Mouse (Mus musculus) ES-Bruce4 (cell line): ENCODE results near the gene Dirc2. TPM values are rescaled to one million over a fixed set of nuclear protein-coding genes. Genes with fewer than 3 reads are reported as not detected.

ENCODE experiments used
- H3K27ac ChIP-seq: 2 replicates; pipeline ENCODE4 v1.5.1; 2012; ENCODE audit warnings: low read length, inconsistent platforms; ENCODE audit not compliant: insufficient read depth
- H3K27me3 ChIP-seq: 2 replicates; pipeline ENCODE4 v1.6.1; 2012; ENCODE audit warnings: mild to moderate bottlenecking, low read length, inconsistent platforms; ENCODE audit not compliant: control insufficient read depth, poor library complexity, insufficient read depth, severe bottlenecking
- H3K36me3 ChIP-seq: 2 replicates; pipeline ENCODE4 v1.6.1; 2012; ENCODE audit warnings: inconsistent platforms, mild to moderate bottlenecking, low read length, moderate library complexity; ENCODE audit not compliant: control insufficient read depth, poor library complexity, insufficient read depth, severe bottlenecking
- H3K4me1 ChIP-seq: one replicate; pipeline ENCODE4 v1.8.1; 2011; ENCODE audit warnings: low read length; ENCODE audit not compliant: control insufficient read depth, insufficient read depth
- H3K4me3 ChIP-seq: 2 replicates; pipeline ENCODE4 v1.5.1; 2011; ENCODE audit warnings: low read depth, mild to moderate bottlenecking, low read length
- H3K9ac ChIP-seq: 2 replicates; pipeline ENCODE4 v1.6.1; 2012; ENCODE audit warnings: low read depth, mild to moderate bottlenecking, inconsistent platforms; ENCODE audit not compliant: poor library complexity, severe bottlenecking
- H3K9me3 ChIP-seq: replicated peaks from 2 replicates; pipeline ENCODE4 v1.6.1; 2012; ENCODE audit warnings: mild to moderate bottlenecking, low read length, inconsistent platforms; ENCODE audit not compliant: control insufficient read depth, poor library complexity, insufficient read depth, severe bottlenecking
- CTCF ChIP-seq: IDR thresholded peaks from one replicate; pipeline ENCODE4 v1.8.1; 2011; ENCODE audit warnings: low read depth, low read length
- EP300 ChIP-seq: IDR thresholded peaks from 2 replicates; pipeline ENCODE4 v1.6.1; 2011; ENCODE audit warnings: low read depth, low read length; ENCODE audit not compliant: insufficient read depth
- POLR2A ChIP-seq: IDR thresholded peaks from one replicate; pipeline ENCODE4 v1.8.1; 2011; ENCODE audit warnings: low read length; ENCODE audit not compliant: insufficient read depth
- polyA plus RNA-seq: library from polyadenylated mRNA; stranded (reverse); fragments of >200 nt; gene quantifications from 2 replicates; pipeline ENCODE4 v1.2.4, GENCODE M21; 2011; ENCODE audit warnings: low read depth; ENCODE audit not compliant: missing spikeins, insufficient read depth, insufficient read length

The Dirc2 gene
- polyA plus RNA-seq, 1 experiment: 18.5 TPM

- H3K9me3 ChIP-seq: no peaks in the 10 kb centered on the region
- H3K36me3 ChIP-seq: peaks cover 45% of the 10 kb centered on the region
- TF ChIP-seq CTCF (no peak), POLR2A (no peak), EP300 (no peak)
Measured at GRCm38 (mm10) chr16:35787163-35787562, 18.0 kb upstream of the Dirc2 start.

DNA sequence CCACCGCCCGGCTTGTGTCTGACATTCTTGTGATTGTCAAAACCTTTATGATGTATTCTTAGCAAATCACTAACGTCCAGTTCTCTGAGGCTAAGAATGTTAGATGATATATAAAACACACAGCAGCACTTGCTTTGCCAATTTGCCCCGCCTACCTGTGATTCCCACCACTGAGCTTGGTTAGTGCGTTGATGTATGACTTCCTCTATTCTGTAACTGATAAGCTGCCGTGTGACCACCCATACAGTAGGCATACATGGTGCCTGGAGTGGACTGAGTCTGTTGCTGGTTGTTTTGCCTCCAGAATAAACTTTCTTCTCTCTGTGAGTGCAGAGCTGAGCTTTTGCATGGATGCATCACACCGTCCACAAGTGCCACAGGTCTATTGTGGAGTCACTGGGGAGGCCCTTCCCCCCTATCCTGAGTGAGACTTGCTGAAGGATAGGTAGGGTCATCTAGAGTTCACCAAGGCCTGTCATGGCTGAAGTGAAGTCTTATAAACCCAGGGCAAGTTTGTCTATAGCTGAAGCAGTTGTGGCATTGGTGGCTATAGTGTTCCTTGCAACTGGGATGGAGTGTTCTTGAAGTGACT lies 15.1 kb upstream of the Dirc2 start:
- H3K9me3 ChIP-seq: no peaks in the 10 kb centered on the region
- no peak for TF ChIP-seq CTCF
- TF ChIP-seq POLR2A: no peak
- no peak for TF ChIP-seq EP300
- H3K4me1 ChIP-seq: peaks cover 7% of the 10 kb centered on the region
- peaks cover 27% of the 10 kb centered on the region for H3K36me3 ChIP-seq
- H3K27ac ChIP-seq: no peak overlapping the region
- no peak overlapping the region for H3K4me3 ChIP-seq
- no peaks in the 10 kb centered on the region for H3K27me3 ChIP-seq
- H3K9ac ChIP-seq: no peak overlapping the region

More at GRCm38 (mm10) chr16:35787163-35787562, 18.0 kb upstream of the Dirc2 start:
- Histone ChIP-seq H3K4me3 (no peak overlapping the region), H3K27ac (no peak overlapping the region), H3K9ac (no peak overlapping the region), H3K27me3 (no peaks in the 10 kb centered on the region), H3K4me1 (peaks cover 5% of the 10 kb centered on the region)

DNA sequence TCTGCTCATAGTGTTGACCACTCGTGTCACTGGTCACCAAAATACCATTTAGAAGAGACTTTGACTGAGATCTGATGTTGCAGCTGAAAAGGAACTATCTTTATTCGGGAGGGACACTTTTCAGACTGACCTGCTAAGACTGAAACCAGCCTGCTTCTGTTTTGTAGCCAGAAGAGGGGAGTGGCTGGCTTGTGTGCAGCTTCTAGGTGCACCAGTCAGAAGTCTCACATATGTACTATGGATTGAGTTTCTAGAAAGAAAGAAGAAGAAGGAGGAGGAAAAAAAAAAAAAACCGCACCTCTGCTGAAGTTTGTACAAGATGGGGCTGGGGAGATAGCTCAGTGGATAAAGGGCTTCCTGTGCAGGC lies 14.0 kb upstream of the Dirc2 start:
- Histone ChIP-seq H3K9me3 (no peaks in the 10 kb centered on the region), H3K9ac (no peak overlapping the region), H3K4me1 (peaks cover 7% of the 10 kb centered on the region), H3K27me3 (no peaks in the 10 kb centered on the region), H3K4me3 (no peak overlapping the region), H3K27ac (no peak overlapping the region), H3K36me3 (peaks cover 22% of the 10 kb centered on the region)
- no peak for TF ChIP-seq EP300
- no peak for TF ChIP-seq POLR2A

- Histone ChIP-seq H3K36me3 (peaks cover 17% of the 10 kb centered on the region; the same call in 1 of the 2 replicates), H3K9me3 (no peaks in the 10 kb centered on the region), H3K9ac (no peak overlapping the region), H3K4me3 (no peak overlapping the region), H3K27me3 (no peaks in the 10 kb centered on the region), H3K4me1 (peaks cover 7% of the 10 kb centered on the region), H3K27ac (no peak overlapping the region)
- TF ChIP-seq EP300 (no peak), CTCF (no peak), POLR2A (no peak)
Measured at GRCm38 (mm10) chr16:35782451-35783206, 13.5 kb upstream of the Dirc2 start.

DNA sequence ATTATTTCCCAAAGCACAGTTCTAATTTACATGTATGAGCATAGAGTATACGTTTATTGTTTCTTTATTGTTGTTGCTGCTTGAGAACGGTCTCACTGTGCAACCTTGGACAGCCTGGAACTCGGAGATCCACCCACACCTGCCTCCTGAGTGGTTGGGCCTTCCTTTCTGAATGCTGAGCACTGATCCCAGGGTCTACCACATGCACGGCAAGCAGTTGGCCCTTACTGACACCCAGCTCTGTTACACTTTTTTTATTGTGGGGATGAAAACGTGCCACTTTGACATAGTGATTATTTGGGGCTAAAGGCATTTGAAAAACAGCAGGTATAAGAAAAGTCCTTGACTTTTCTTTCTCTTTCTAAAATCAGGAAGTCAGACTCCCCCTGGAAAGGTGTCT lies 12.5 kb upstream of the Dirc2 start:
- TF ChIP-seq CTCF (no peak), EP300 (no peak), POLR2A (no peak)
- H3K27me3 ChIP-seq: no peaks in the 10 kb centered on the region
- peaks cover 7% of the 10 kb centered on the region for H3K4me1 ChIP-seq
- H3K4me3 ChIP-seq: no peak overlapping the region
- no peak overlapping the region for H3K27ac ChIP-seq
- peaks cover 8% of the 10 kb centered on the region; the same call in 1 of the 2 replicates for H3K36me3 ChIP-seq
- no peak overlapping the region for H3K9ac ChIP-seq
- H3K9me3 ChIP-seq: no peaks in the 10 kb centered on the region

DNA sequence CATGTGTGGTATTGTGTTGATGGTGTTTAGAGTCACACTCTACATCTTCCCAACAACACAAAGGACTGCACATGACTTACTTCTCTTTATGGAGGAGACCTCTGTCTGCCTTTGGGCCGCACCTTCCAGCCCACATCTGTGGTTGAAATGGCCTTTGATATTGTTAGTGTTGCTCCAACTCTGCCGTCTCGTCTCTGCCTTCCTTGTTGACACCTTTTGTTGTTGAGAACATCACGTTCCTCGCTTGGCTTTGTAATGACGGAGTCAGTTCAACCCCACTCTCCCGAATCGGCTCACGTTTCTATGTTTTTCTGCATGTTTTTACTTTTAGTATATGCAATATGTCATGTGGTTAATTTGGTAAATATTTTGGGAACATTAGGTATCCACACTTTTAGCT lies 11.9 kb upstream of the Dirc2 start:
- TF ChIP-seq EP300: no peak
- TF ChIP-seq POLR2A: no peak
- TF ChIP-seq CTCF: no peak
- H3K36me3 ChIP-seq: 0 out of 2 replicates have a peak, but pooled peaks cover 8% of the 10 kb centered on the region

More for the DNA sequence above, 11.9 kb upstream of the Dirc2 start:
- Histone ChIP-seq H3K9me3 (no peaks in the 10 kb centered on the region), H3K4me3 (no peak overlapping the region), H3K9ac (no peak overlapping the region), H3K27me3 (no peaks in the 10 kb centered on the region), H3K4me1 (peaks cover 8% of the 10 kb centered on the region), H3K27ac (no peak overlapping the region)
